Mouse (Mus musculus) left cerebral cortex, postnatal 4 days (tissue): ENCODE measurements around the gene Zfp39. TPM values are rescaled to one million over a fixed set of nuclear protein-coding genes. Genes with fewer than 3 reads are reported as not detected.
A peak's percentile ranks its signal among the peaks of the same experiment; 100 is the strongest.

ENCODE experiments used
- DNase-seq: peaks from one replicate; pipeline ENCODE4 v3.0.0-alpha.2; 2022
- intact Hi-C: fragments of 180-260 bp; cut with DNase I; formaldehyde crosslinking; loops from one replicate; pipeline ENCODE4 v1.15.1; 2025
- total RNA-seq, 2 experiments: library from RNA; stranded (reverse); gene quantifications; 2 replicates each; pipeline ENCODE4 v1.2.3; 2021

Zfp39 gene
- total RNA-seq, 2 experiments from 2014 or later = 11.9 to 12.4 TPM

DNA sequence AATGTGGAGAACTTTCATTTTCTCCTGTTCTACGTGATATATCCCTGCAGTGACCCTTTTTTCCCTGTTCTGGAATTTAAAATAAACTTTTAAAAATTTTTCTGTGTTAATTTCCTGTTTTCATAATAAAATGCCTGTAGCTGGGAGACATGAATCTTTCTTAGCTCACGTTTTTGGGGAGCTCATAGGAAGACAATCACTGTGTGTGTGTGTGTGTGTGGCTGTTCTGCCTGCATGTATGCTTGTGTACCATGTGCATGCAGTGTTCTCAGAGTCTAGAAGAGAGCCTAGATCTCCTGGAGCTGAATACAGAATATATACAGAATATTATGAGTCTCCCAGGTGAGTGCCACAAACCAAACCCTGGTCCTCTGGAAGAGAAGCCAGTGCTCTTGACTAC, 23.0 kb upstream of the Zfp39 start:
- intact Hi-C loops = loop anchor here (10.0 kb wide), 1 partner anchor 368 kb away; the partner anchor contains the start of gene Wnt3a

GRCm38 (mm10) chr11:58926651-58927050, 22.6 kb upstream of the Zfp39 start:
- DNase-seq = no peak
- intact Hi-C loops = loop anchor here (10.0 kb wide), 1 partner anchor 368 kb away; the partner anchor contains the start of gene Wnt3a

More for the DNA sequence above, 23.0 kb upstream of the Zfp39 start:
- DNase-seq = no peak

GRCm38 (mm10) chr11:58922420-58922819, 18.4 kb upstream of the Zfp39 start:
- DNase-seq = no peak
- intact Hi-C loops = loop anchor here (10.0 kb wide), 1 partner anchor 372 kb away; the partner anchor contains the start of gene Wnt3a

DNA sequence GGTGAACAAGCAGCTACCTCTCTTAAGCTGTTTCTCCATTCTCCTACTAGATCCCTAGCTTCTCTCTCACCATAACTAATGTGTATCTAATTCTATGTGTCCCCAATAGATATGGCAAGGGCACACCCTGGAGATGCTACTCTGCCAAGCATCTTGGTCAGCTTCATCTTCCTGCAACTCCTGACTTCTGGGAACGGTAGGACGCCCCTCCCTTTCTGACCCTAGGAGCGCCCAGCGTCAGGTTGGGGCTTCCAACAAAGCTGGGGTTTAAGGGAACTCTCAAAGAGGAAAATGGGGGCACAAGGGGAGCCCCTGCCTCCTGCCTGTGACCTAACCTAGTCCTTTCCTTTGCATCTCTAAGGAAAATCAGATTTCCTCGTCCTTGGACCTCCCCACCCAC, 14.7 kb upstream of the Zfp39 start:
- intact Hi-C loops = no loop called here
- no peak for DNase-seq

GRCm38 (mm10) chr11:58917745-58918366, 13.8 kb upstream of the Zfp39 start, which contains the start of gene Btnl10:
Gene Btnl10 (plus strand): TSS chr11:58917908.
- DNase-seq = no peak
- intact Hi-C loops = no loop called here

DNA sequence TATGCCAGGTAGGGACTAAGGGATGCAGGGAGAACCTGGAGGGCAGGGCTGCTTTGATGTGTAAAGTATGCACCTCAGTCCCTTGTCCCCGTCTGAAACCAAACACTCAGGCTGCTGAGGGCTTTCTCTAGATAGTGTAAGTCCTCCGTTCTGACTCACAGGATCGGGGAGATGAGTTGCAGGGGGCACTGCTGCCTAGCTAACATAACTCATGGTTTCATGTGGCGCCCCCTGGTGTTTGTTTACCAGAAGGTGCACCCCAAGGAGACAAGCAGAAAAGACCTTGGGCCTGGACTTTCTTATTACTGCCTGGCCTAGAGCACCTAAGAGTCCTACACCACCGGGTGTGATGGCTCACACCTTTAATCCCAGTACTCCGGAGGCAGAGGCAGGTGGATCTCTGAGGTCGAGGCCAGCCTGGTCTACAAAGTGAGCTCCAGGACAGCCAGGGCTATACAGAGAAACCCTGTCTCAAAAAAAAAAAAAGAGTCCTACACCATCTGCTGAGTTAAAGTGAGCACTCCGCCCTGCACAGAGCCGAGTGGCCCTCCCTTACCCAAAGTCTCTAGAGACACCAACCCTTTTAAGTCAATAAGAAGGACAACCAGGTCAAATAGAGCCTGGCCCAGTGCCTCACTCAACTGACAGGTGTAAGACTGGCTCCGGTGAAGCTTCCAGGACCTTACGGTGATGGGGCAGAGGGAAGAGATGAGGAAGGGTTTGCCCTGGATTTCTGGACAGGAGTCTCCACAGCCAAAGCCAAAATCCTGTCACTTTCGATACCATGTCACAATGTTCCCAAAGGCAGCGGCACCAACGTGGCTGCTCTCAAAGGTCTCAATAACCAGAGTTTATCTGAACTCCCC, 13.1 kb upstream of the Zfp39 start:
- intact Hi-C loops = no loop called here
- DNase-seq = peak; percentile 43

DNA sequence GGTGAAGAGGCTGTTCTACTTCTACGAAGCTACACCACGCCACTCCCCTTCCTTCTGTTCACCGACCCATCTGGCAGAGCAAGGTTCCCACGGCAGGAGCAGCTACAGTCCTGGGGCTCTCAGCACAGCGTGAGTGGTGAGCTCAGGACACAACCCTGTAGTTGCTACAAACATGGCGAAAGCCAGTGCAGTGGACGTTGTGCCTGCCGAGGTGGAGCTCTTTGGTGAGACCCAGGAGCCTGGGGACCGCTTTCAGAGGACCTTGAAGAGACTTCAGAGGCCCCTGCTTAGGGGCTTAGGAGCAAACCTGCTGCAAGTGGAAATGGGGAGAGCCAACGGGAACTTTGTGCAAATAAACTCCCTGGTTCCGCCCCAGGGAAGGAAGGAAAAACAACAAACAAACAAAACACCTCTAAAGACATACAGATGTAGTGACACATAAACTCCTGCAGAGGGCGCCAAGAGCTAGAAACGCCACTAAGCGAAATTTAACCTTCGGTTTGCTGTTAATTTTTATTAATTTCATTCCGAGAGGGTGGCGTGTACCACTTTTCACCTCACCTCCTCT, 10.5 kb upstream of the Zfp39 start:
- DNase-seq = peak; percentile 19
- intact Hi-C loops = no loop called here

GRCm38 (mm10) chr11:58913776-58914175, 9.8 kb upstream of the Zfp39 start:
- DNase-seq = no peak
- intact Hi-C loops = no loop called here

DNA sequence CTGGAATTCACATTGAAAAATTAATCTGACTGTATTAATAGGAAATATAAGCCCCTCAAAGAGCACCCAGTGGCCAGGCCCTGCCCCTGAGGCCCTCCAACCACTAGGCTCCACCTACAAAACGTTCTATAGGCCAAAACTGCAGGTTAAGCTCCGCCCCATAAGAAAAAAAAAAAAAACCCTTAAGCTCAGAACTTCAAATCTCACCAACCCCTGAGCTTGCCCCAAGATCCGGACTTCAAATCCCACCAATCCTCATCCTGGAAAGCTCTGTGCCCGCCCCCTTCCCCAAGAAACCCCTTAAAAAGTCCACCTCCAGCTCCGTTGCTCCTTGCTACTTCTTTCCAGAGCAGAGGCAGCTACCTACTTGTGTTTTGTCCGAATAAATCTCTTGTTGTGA, 813 bp upstream of the Zfp39 start:
- no peak for DNase-seq
- intact Hi-C loops = no loop called here

- intact Hi-C loops = no loop called here
- DNase-seq = no peak
These were observed 339 bp upstream of the Zfp39 start for GRCm38 (mm10) chr11:58904410-58904718.

DNA sequence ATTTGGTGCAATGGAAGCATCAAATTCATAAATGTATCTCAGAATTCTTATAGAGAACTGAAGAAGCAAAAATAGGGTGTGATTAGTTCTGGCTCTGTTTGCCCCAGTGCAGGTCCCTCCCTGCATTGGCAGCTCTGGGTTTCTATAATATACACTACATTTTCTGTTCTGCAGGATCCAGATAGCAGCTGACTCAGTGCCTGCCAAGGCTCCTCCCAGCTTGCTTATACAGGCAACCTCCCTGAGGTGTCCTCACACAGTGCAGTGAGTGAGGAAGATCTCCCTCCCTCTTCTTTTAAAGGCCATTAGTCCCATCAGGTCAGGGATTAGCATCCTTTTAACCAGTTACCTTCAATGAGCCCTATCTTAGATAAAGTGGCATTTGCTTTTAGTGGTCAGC, 2.9 kb downstream of the Zfp39 start:
- intact Hi-C loops = no loop called here
- DNase-seq = no peak

DNA sequence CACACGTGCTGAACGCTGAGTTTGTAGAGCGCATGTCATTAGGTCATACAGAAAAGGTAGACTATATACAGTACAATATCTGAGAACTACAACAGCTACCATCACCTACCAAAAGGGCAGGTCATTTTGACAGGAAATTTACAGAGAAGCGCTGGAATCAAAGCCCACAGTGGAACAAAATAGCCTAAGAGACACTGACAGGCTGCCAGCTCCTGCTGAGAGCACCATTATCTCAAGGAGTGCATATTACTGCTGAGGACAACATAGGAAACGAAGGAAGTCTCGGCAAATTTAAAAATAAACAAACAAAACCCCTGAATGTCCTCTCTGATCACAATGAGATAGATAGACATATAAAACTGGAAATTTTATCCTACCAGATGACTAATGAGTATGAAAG, 6.5 kb downstream of the Zfp39 start:
- intact Hi-C loops = no loop called here
- no peak for DNase-seq

GRCm38 (mm10) chr11:58894456-58894855, 9.6 kb downstream of the Zfp39 start:
- intact Hi-C loops = no loop called here
- no peak for DNase-seq

DNA sequence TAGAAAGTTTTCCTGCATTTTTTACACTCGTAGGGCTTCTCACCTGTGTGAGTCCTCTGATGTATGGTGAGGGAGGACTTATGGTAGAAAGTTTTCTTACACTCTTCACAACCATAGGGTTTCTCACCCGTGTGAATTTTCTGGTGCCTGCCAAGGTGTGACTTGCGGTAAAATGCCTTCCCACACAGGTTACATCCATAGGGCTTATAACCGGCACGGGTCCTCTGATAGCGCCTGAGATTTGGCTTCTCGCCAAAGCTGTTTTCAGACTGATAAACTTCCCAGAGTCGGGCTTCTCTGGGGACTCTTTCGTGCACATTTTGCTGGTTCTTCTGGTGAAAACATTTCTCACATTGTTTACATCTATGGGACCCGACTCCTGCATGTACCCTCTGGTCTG, 13.5 kb downstream of the Zfp39 start:
- DNase-seq = no peak
- intact Hi-C loops = no loop called here

- intact Hi-C loops = no loop called here
- DNase-seq = no peak
These were observed 20.3 kb downstream of the Zfp39 start for GRCm38 (mm10) chr11:58883756-58884155.

DNA sequence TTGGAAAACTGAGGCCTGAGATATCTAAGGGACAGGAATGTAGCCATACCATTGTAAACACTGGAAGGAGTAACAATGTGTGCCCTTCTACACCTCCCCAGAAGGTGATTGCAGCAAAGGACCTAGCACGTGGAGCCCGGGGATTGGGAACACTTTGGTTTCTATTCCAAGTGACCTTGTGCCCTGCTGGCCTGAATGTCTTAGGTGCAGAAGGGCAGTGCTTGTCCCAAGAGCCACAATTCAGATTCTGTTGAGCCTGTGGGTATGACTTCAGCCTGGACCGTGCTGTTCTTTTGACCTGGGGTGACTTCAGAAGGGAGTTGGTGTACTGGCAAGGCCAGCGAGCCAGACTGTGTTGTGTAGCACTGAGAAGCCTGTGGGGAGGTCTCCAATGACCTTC, 33.1 kb downstream of the Zfp39 start:
- intact Hi-C loops = no loop called here
- DNase-seq = no peak

- DNase-seq = no peak
- intact Hi-C loops = no loop called here
These were observed 36.1 kb downstream of the Zfp39 start for GRCm38 (mm10) chr11:58867954-58868330.

GRCm38 (mm10) chr11:58867039-58867953, 36.7 kb downstream of the Zfp39 start, which contains the start of gene 2810021J22Rik:
Gene 2810021J22Rik (plus strand): TSS chr11:58867216.
- intact Hi-C loops = no loop called here

DNA sequence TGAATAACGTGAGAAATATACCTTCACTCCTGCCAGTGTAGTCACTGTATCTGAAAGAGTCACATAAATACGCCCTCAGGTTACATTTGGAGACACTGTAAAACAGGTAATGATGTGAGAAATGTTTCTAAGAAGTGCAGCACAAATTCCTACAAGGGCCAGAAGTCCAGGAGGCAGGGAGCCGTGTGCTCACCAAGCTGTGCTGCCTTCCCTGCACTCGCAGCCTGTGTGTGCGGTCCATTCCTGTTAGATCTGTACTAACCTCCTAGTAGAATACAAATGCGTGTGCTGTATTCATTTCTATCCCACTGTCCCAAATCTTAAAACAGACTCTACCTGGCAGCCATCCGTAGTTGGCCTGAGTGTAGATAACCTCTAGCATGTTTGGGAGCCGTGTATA, 43.3 kb downstream of the Zfp39 start:
- DNase-seq = no peak
- intact Hi-C loops = no loop called here

More at GRCm38 (mm10) chr11:58867039-58867953, 36.7 kb downstream of the Zfp39 start, which contains the start of gene 2810021J22Rik:
- peak; percentile 84 for DNase-seq

DNA sequence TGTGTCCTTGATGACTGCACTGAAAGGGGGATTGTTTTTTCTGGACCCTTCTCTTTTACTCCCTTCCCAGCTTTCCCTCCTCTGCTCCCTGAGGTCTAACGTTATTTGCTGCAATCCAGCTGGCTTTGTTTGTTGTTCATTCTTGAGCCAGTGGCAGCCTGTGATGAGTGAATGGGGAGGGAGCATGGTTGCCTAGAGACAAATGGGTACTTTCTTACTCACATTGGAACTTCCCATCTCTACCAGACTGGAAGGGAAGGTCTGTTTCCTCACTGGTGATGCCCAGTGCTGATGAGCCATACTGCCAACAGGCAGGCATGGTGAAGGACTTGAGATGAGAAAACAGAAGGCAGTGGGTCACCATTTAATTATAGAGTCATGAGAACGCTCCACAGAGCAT, 54.3 kb downstream of the Zfp39 start:
- intact Hi-C loops = no loop called here
- no peak for DNase-seq

- intact Hi-C loops = no loop called here
- DNase-seq = no peak
These were observed 56.4 kb downstream of the Zfp39 start for GRCm38 (mm10) chr11:58847636-58848035.
